Mouse (Mus musculus): ENCODE results near the gene Duxf3.
"Not testable (repeated sequence)": the region's sequence is repeated elsewhere in the genome, so short reads cannot be mapped to it uniquely, and the experiment has no call there.

Duxf3 gene

DNA sequence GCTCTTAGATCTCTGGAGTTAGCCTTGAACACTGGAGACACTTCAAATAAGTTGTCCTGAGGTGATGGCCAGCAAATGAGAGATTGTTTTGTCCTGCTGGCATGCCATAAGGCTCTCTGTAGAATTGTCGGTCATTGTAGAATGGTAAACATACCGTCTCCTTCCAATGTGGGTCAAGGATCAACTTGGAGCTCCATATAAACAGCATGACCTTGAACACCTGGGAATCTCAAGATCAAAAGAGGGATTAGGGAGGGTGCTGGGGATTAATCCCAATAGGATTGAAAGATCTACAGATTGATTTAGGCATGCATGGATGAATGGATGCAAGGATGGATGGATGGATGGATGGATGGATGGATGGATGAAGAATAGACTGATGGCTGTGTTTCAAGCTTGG is 10.9 kb downstream of the Duxf3 start:
- not testable (repeated sequence) for DNase-seq

DNA sequence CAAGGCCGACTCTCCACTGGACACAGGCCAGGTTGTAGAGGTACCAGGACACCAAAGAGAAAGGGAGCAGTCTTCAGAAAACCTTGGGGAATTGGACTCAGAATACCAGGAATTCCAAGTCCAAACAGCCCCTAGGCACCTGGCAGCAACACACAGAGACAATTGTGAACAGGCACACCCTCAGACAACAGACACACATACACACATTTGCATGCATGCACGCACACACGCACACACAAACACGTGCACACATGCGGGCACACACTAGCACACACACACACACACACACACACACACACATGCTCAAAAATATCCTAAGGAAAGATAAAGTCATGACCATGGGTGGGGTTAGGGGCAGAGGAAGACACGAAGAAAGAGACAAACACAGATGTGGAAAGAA is 11.7 kb downstream of the Duxf3 start:
- DNase-seq = no peak

- DNase-seq = no peak
These were observed 15.1 kb downstream of the Duxf3 start for GRCm38 (mm10) chr10:58217366-58217765.

- DNase-seq = no peak
These were observed 17.1 kb downstream of the Duxf3 start for GRCm38 (mm10) chr10:58215353-58215752.

GRCm38 (mm10) chr10:58214934-58215333 is 17.5 kb downstream of the Duxf3 start:
- DNase-seq = no peak

DNA sequence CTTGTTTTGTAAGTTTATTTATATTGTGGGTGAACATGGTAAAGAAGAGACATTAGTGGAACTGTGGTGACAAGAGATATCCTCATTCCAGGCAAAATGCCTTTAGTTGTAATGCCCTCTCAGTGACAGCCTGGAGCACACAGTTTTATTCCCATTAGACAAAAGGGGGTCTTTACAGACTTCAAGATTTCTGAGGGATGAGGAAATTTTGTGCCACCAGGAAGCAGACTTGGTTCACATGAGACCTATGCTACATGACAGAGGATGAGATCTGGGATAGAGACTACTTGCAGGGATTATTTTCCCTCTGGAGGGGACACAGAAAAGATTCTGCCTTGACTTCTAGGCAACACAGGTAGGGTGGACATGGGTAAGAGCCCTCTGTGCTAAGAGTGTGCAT is 18.0 kb downstream of the Duxf3 start:
- DNase-seq = no peak

GRCm38 (mm10) chr10:58212230-58212629 is 20.2 kb downstream of the Duxf3 start:
- DNase-seq = no peak

DNA sequence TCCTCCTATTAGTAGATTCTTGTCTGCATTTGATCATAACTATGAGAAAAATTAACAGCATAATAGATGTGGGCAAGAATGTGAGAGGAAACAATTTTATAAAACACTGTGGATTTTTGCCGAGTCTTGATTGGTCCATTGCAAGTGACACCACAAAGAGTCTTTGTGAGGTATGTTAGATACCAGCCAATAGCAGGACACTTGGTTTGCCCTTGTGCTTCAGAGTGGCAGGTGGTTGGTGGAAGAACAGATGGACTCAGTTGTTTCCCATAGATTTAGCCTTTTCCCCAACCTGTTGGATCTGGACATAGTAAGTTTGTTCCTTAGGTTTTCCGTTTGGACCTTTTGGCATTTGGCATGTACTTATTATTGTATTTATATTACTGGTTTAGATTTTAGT is 21.3 kb downstream of the Duxf3 start:
- DNase-seq = no peak

DNA sequence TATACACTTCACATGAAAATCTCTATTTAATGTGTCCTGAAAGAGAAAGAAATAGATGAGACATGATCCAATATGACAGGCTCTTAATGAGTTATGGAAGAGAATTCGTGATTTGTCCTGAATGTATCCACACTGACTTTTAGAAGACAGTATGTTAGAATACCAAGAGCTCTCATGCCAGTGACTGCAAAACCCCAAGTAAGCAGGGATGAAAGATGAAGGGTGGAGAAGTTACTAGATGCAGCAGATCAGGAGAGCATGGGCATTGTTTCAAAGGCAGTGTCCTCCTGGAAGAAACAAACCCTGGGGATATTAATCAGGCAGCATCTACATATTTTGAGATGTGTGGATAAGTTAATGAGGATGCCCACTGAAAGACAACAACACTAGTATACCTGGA is 22.0 kb downstream of the Duxf3 start:
- no peak for DNase-seq

DNA sequence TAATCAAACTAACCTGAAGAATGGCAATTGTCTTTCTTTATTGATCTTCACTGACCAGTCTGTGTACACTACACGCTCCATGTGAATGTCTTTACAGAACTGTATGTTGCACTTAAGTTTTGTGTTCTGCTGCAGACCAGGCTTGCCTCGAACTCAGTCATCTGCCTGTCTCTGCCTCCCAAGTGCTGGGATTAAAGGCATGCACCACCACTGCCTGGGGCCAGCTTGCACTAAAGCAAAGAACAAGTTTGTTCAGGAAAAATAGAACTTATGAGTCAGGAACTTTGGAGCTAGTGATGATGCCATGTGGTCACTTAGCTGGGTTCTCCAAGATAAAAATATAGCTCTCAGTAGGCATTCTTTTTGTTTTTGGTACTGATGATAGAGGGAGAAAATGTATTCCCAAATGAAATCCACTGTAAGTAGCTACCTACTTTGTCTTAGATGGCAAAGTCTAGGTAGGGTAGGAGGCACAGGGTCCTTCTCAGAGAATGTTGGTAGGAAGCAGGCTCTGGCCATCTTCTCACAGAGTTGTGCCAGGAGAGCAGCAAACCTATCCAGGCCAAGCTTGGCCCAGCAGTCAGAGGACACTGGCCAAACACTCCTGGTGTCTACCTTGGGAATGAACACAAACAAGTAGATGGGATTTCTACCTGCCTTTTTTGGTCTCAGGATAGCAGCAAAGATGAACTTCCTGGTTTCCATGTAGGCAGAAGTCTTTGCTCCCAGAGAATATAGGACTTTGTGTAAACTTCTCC is 22.6 kb downstream of the Duxf3 start:
- DNase-seq = no peak

- no peak for DNase-seq
These were observed 25.7 kb downstream of the Duxf3 start for GRCm38 (mm10) chr10:58206639-58207404.

DNA sequence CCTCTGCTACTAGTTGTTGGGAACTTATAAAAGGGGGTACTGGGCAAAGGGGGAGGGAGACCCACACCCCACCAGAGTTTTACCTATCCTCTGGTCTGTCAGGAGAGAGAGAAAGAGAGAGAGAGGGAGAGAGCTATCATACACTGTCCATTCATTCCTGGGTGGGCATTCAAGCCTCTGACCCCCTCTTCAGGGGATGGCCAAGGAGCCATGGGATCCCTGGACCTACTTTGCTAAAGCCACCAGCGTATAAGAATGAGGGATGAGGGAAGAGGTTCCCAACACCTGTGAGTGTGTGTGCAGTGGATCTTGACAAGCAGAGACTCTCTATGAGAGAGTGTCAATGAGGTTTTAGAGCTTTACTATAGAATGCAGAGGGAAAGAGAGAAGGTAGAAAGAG is 26.5 kb downstream of the Duxf3 start:
- DNase-seq = no peak

Measured in embryo, embryonic 11 days (tissue).